Mouse (Mus musculus) kidney, embryonic 14.5 days (tissue): ENCODE measurements around the gene Nkd1. TPM values are rescaled to one million over a fixed set of nuclear protein-coding genes. Genes with fewer than 3 reads are reported as not detected.

Source experiments
- ATAC-seq: fragments of 200-750 bp; cut with Nextera tagmentation; 2 replicates; pipeline ENCODE4 v1.8.0; 2017; ENCODE audit warnings: moderate number of reproducible peaks, mild to moderate bottlenecking, moderate TSS enrichment, moderate library complexity; ENCODE audit not compliant: low FRiP score, low TSS enrichment
- H3K27ac ChIP-seq: fragments of 300-500 bp; sonication (generic); 2 replicates; pipeline ENCODE4 v1.5.1; 2014; ENCODE audit warnings: low read depth, mild to moderate bottlenecking, low read length, moderate library complexity, mixed read lengths
- H3K27me3 ChIP-seq: fragments of 300-500 bp; sonication (generic); 2 replicates; pipeline ENCODE4 v1.6.1; 2014; ENCODE audit warnings: mild to moderate bottlenecking, low read length; ENCODE audit not compliant: control insufficient read depth, insufficient read depth
- H3K36me3 ChIP-seq: fragments of 300-500 bp; sonication (generic); 2 replicates; pipeline ENCODE4 v1.6.1; 2014; ENCODE audit warnings: low read length, mixed read lengths; ENCODE audit not compliant: control insufficient read depth, insufficient read depth
- H3K4me1 ChIP-seq: fragments of 300-500 bp; sonication (generic); 2 replicates; pipeline ENCODE4 v1.6.1; 2014; ENCODE audit warnings: low read length, mixed read lengths; ENCODE audit not compliant: control insufficient read depth, insufficient read depth
- H3K4me2 ChIP-seq: fragments of 300-500 bp; sonication (generic); replicated peaks from 2 replicates; pipeline ENCODE4 v1.6.1; 2014; ENCODE audit warnings: low read depth, mild to moderate bottlenecking, low read length
- H3K4me3 ChIP-seq: fragments of 300-500 bp; sonication (generic); 2 replicates; pipeline ENCODE4 v1.5.1; 2014; ENCODE audit warnings: mild to moderate bottlenecking, low read length
- H3K9ac ChIP-seq: fragments of 300-500 bp; sonication (generic); 2 replicates; pipeline ENCODE4 v1.6.1; 2014; ENCODE audit warnings: low read depth, mild to moderate bottlenecking, low read length, moderate library complexity
- H3K9me3 ChIP-seq: fragments of 300-500 bp; sonication (generic); 2 replicates; pipeline ENCODE4 v1.6.1; 2016; ENCODE audit warnings: low read length; ENCODE audit not compliant: control insufficient read depth
- WGBS: fragments of 180-500 bp; shearing (Covaris S2); extraction: QIAGEN DNeasy Blood & Tissue Kit; methylation state at CpG from one replicate; pipeline ENCODE4 v1.1.7; 2014; 5-methylcytosine and 5-hydroxymethylcytosine counted together
- polyA plus RNA-seq: library from polyadenylated mRNA; unstranded; fragments of >200 nt; fragmentation: Nextera tagmentation; extraction: Ambion mirVana; gene quantifications from 2 replicates; pipeline ENCODE4 v1.2.1, GENCODE M21; 2014

Gene Nkd1
- polyA plus RNA-seq, 1 experiment from 2014 or later = 60.9 TPM

GRCm38 (mm10) chr8:88544677-88545076, 23.5 kb downstream of the Nkd1 start:
- WGBS = 33% methylated on average over 4 of the region's 4 CpGs
- Histone ChIP-seq H3K36me3 (peaks cover 18% of the 10 kb centered on the region; the same call in 1 of the 2 replicates), H3K4me1 (peaks cover 42% of the 10 kb centered on the region), H3K9me3 (peaks cover 10% of the 10 kb centered on the region), H3K27ac (peak overlapping the region; percentile 95; the same call in 1 of the 2 replicates), H3K9ac (no peak overlapping the region), H3K4me3 (no peak overlapping the region), H3K27me3 (no peaks in the 10 kb centered on the region), H3K4me2 (no peak overlapping the region)
- peak; percentile 58 for ATAC-seq

- H3K9ac ChIP-seq = 0 out of 2 replicates have a peak overlapping the region, but pooled peaks have one; percentile 23
- H3K4me3 ChIP-seq = no peak overlapping the region
- H3K27me3 ChIP-seq = no peaks in the 10 kb centered on the region
- peak overlapping the region; percentile 95 for H3K27ac ChIP-seq
- peaks cover 16% of the 10 kb centered on the region; the same call in 1 of the 2 replicates for H3K36me3 ChIP-seq
- H3K9me3 ChIP-seq = peaks cover 10% of the 10 kb centered on the region
- peak; percentile 4; the same call in 1 of the 2 replicates for ATAC-seq
- no peak overlapping the region; the same call in 1 of the 2 replicates for H3K4me2 ChIP-seq
- WGBS = 97% methylated on average over 7 of the region's 7 CpGs
- H3K4me1 ChIP-seq = peaks cover 42% of the 10 kb centered on the region
Observed at GRCm38 (mm10) chr8:88545441-88545840, 24.3 kb downstream of the Nkd1 start.

- Histone ChIP-seq H3K9me3 (peaks cover 10% of the 10 kb centered on the region), H3K36me3 (peaks cover 14% of the 10 kb centered on the region; the same call in 1 of the 2 replicates), H3K4me1 (peaks cover 42% of the 10 kb centered on the region), H3K27me3 (no peaks in the 10 kb centered on the region), H3K4me3 (no peak overlapping the region), H3K27ac (peak overlapping the region; percentile 95), H3K9ac (peak overlapping the region; percentile 28; the same call in 1 of the 2 replicates), H3K4me2 (no peak overlapping the region; the same call in 1 of the 2 replicates)
- peak; percentile 82 for ATAC-seq
- WGBS = 28% methylated on average over 18 of the region's 18 CpGs
Observed at GRCm38 (mm10) chr8:88546032-88546732, 25.0 kb downstream of the Nkd1 start.

GRCm38 (mm10) chr8:88555669-88556068, 34.5 kb downstream of the Nkd1 start:
- H3K9ac ChIP-seq = no peak overlapping the region
- ATAC-seq = peak; percentile 38; the same call in 1 of the 2 replicates
- H3K4me3 ChIP-seq = no peak overlapping the region
- H3K27ac ChIP-seq = peak overlapping the region; percentile 32; the same call in 1 of the 2 replicates
- H3K27me3 ChIP-seq = no peaks in the 10 kb centered on the region
- no peak overlapping the region for H3K4me2 ChIP-seq
- H3K36me3 ChIP-seq = peaks cover 6% of the 10 kb centered on the region; the same call in 1 of the 2 replicates
- peaks cover 3% of the 10 kb centered on the region; the same call in 1 of the 2 replicates for H3K4me1 ChIP-seq
- WGBS = 58% methylated on average over 4 of the region's 4 CpGs
- no peaks in the 10 kb centered on the region for H3K9me3 ChIP-seq

GRCm38 (mm10) chr8:88559985-88560473, 38.9 kb downstream of the Nkd1 start:
- Histone ChIP-seq H3K27ac (no peak overlapping the region), H3K9me3 (no peaks in the 10 kb centered on the region), H3K27me3 (no peaks in the 10 kb centered on the region), H3K9ac (no peak overlapping the region), H3K36me3 (peaks cover 3% of the 10 kb centered on the region; the same call in 1 of the 2 replicates), H3K4me2 (no peak overlapping the region), H3K4me1 (peaks cover 29% of the 10 kb centered on the region), H3K4me3 (no peak overlapping the region)
- ATAC-seq = no peak
- WGBS = 81% methylated on average over 6 of the region's 6 CpGs

GRCm38 (mm10) chr8:88561402-88561801, 40.2 kb downstream of the Nkd1 start:
- H3K36me3 ChIP-seq = peaks cover 1% of the 10 kb centered on the region; the same call in 1 of the 2 replicates
- no peak overlapping the region for H3K9ac ChIP-seq
- ATAC-seq = no peak
- no peak overlapping the region for H3K27ac ChIP-seq
- WGBS = 41% methylated on average over 3 of the region's 3 CpGs
- H3K4me3 ChIP-seq = no peak overlapping the region
- H3K4me1 ChIP-seq = peaks cover 37% of the 10 kb centered on the region
- H3K4me2 ChIP-seq = no peak overlapping the region
- no peaks in the 10 kb centered on the region for H3K27me3 ChIP-seq
- no peaks in the 10 kb centered on the region for H3K9me3 ChIP-seq

- peak; percentile 11; the same call in 1 of the 2 replicates for ATAC-seq
- H3K27me3 ChIP-seq = no peaks in the 10 kb centered on the region
- no peak overlapping the region for H3K9ac ChIP-seq
- H3K9me3 ChIP-seq = no peaks in the 10 kb centered on the region
- H3K4me3 ChIP-seq = no peak overlapping the region
- H3K4me2 ChIP-seq = no peak overlapping the region
- H3K4me1 ChIP-seq = peaks cover 43% of the 10 kb centered on the region
- 39% methylated on average over 8 of the region's 11 CpGs for WGBS
- no peak overlapping the region for H3K27ac ChIP-seq
- no peaks in the 10 kb centered on the region for H3K36me3 ChIP-seq
Observed at GRCm38 (mm10) chr8:88564256-88564903, 43.2 kb downstream of the Nkd1 start.

- Histone ChIP-seq H3K27ac (no peak overlapping the region), H3K4me3 (no peak overlapping the region), H3K4me2 (no peak overlapping the region), H3K4me1 (peaks cover 58% of the 10 kb centered on the region), H3K27me3 (no peaks in the 10 kb centered on the region), H3K9ac (no peak overlapping the region), H3K36me3 (no peaks in the 10 kb centered on the region), H3K9me3 (no peaks in the 10 kb centered on the region)
- no peak for ATAC-seq
- 76% methylated on average over 4 of the region's 4 CpGs for WGBS
Observed at GRCm38 (mm10) chr8:88566119-88566518, 45.0 kb downstream of the Nkd1 start.
